Mouse (Mus musculus) C2C12 (cell line): Measurements from ENCODE around the gene Olfr963.

Experiments
- CEBPB ChIP-seq: IDR thresholded peaks from one replicate; pipeline ENCODE4 v1.6.1; 2011; ENCODE audit warnings: low read depth, mild to moderate bottlenecking, control low read depth, moderate library complexity
- CTCF ChIP-seq: IDR thresholded peaks from one replicate; pipeline ENCODE4 v1.5.1; 2011; ENCODE audit not compliant: control insufficient read depth, insufficient read depth, insufficient read length
- MAX ChIP-seq: IDR thresholded peaks from one replicate; pipeline ENCODE4 v1.6.1; 2011; ENCODE audit warnings: mild to moderate bottlenecking, control low read depth
- MYOG ChIP-seq: IDR thresholded peaks from one replicate; pipeline ENCODE4 v1.6.1; 2011; ENCODE audit not compliant: control insufficient read depth, insufficient read length; ENCODE audit errors: extremely low read depth
- USF1 ChIP-seq: IDR thresholded peaks from one replicate; pipeline ENCODE4 v1.6.1; 2011; ENCODE audit warnings: low read depth, mild to moderate bottlenecking, control low read depth, moderate library complexity

DNA sequence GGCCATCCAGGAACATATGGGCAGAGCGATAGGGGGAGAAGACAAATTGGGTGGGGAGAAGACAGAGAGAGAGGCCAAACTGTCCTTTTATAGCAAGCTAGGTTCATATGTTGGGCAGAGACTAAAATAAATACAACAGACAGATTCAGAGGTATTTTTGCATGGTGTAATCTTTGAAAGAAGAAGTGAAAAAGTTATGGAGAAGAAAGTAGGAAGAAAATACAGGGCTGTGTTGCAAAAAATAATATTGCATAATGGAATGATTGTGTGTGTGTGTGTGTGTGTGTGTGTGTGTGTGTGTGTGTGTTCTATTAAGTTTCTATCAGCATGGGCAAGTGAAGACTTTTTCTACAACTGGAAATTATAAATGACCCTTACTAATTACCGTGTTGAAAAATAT, 37.9 kb upstream of the Olfr963 start:
- TF ChIP-seq CTCF (no peak), MAX (no peak), USF1 (no peak), MYOG (no peak), CEBPB (no peak)
